Mouse (Mus musculus) kidney, embryonic 14.5 days (tissue): ENCODE results near the gene Vstm2a. TPM values are rescaled to one million over a fixed set of nuclear protein-coding genes. Genes with fewer than 3 reads are reported as not detected.

Experiments used
- ATAC-seq: fragments of 200-750 bp; cut with Nextera tagmentation; 2 replicates; pipeline ENCODE4 v1.8.0; 2017; ENCODE audit warnings: moderate number of reproducible peaks, mild to moderate bottlenecking, moderate TSS enrichment, moderate library complexity; ENCODE audit not compliant: low FRiP score, low TSS enrichment
- H3K27ac ChIP-seq: fragments of 300-500 bp; sonication (generic); 2 replicates; pipeline ENCODE4 v1.5.1; 2014; ENCODE audit warnings: low read depth, mild to moderate bottlenecking, low read length, moderate library complexity, mixed read lengths
- H3K27me3 ChIP-seq: fragments of 300-500 bp; sonication (generic); 2 replicates; pipeline ENCODE4 v1.6.1; 2014; ENCODE audit warnings: mild to moderate bottlenecking, low read length; ENCODE audit not compliant: control insufficient read depth, insufficient read depth
- H3K36me3 ChIP-seq: fragments of 300-500 bp; sonication (generic); 2 replicates; pipeline ENCODE4 v1.6.1; 2014; ENCODE audit warnings: low read length, mixed read lengths; ENCODE audit not compliant: control insufficient read depth, insufficient read depth
- H3K4me1 ChIP-seq: fragments of 300-500 bp; sonication (generic); 2 replicates; pipeline ENCODE4 v1.6.1; 2014; ENCODE audit warnings: low read length, mixed read lengths; ENCODE audit not compliant: control insufficient read depth, insufficient read depth
- H3K4me2 ChIP-seq: fragments of 300-500 bp; sonication (generic); replicated peaks from 2 replicates; pipeline ENCODE4 v1.6.1; 2014; ENCODE audit warnings: low read depth, mild to moderate bottlenecking, low read length
- H3K4me3 ChIP-seq: fragments of 300-500 bp; sonication (generic); 2 replicates; pipeline ENCODE4 v1.5.1; 2014; ENCODE audit warnings: mild to moderate bottlenecking, low read length
- H3K9ac ChIP-seq: fragments of 300-500 bp; sonication (generic); 2 replicates; pipeline ENCODE4 v1.6.1; 2014; ENCODE audit warnings: low read depth, mild to moderate bottlenecking, low read length, moderate library complexity
- H3K9me3 ChIP-seq: fragments of 300-500 bp; sonication (generic); 2 replicates; pipeline ENCODE4 v1.6.1; 2016; ENCODE audit warnings: low read length; ENCODE audit not compliant: control insufficient read depth
- WGBS: fragments of 180-500 bp; shearing (Covaris S2); extraction: QIAGEN DNeasy Blood & Tissue Kit; methylation state at CpG from one replicate; pipeline ENCODE4 v1.1.7; 2014; 5-methylcytosine and 5-hydroxymethylcytosine counted together
- polyA plus RNA-seq: library from polyadenylated mRNA; unstranded; fragments of >200 nt; fragmentation: Nextera tagmentation; extraction: Ambion mirVana; gene quantifications from 2 replicates; pipeline ENCODE4 v1.2.1, GENCODE M21; 2014

Gene Vstm2a
- polyA plus RNA-seq, 1 experiment from 2014 or later: 0.09 TPM

- Histone ChIP-seq H3K36me3 (no peaks in the 10 kb centered on the region), H3K4me3 (no peak overlapping the region), H3K9ac (no peak overlapping the region), H3K4me1 (no peaks in the 10 kb centered on the region), H3K4me2 (no peak overlapping the region), H3K27ac (no peak overlapping the region), H3K9me3 (no peaks in the 10 kb centered on the region), H3K27me3 (no peaks in the 10 kb centered on the region)
- no peak for ATAC-seq
- WGBS: 47% methylated on average over 2 of the region's 2 CpGs
Observed at GRCm38 (mm10) chr11:16403627-16404026, 146.1 kb downstream of the Vstm2a start.

DNA sequence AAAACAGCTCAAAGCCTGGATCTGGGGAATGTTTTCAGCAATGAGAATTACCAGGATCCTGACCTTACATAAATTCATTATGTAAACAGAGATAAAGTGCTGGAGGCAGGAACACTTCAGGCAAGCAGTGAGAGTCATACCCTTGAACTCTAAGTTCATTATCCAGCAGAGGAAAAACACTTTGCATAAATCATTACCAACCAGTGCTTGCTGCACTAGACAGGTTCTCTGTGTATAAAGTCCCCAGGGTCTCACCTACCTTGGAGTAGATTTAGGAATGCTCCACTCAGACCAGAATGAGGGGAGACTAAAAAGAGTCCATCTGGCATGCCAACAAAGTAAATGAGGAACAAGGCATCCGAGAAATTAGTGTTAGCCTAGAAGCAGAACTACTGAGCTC is 154.2 kb downstream of the Vstm2a start:
- H3K27me3 ChIP-seq: no peaks in the 10 kb centered on the region
- no peaks in the 10 kb centered on the region for H3K4me1 ChIP-seq
- ATAC-seq: peak; percentile 61; the same call in 1 of the 2 replicates
- no peaks in the 10 kb centered on the region for H3K9me3 ChIP-seq
- H3K9ac ChIP-seq: no peak overlapping the region
- no peak overlapping the region for H3K27ac ChIP-seq
- no peaks in the 10 kb centered on the region for H3K36me3 ChIP-seq
- H3K4me2 ChIP-seq: no peak overlapping the region
- no peak overlapping the region for H3K4me3 ChIP-seq
- WGBS: 42% methylated on average over 1 of the region's 1 CpGs

DNA sequence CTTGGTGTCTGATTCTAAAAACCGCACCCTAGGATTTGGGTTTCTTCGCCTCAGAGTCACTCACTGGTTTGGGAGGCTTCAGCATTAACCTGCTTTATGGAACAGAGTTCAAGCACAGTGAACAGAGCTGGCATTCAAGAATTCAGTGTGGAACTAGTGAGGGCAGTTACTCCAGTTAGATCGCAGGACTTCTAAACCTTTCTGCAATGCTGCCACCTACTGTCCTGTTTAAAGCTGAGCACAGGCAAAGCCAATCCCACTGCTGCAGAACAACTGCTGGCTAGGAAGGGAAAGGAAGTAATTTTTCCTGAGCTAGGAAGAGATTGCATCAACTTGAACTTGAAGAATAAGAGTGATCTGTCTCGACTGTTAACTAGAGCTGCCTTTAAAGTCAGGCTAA is 155.1 kb downstream of the Vstm2a start:
- Histone ChIP-seq H3K27ac (no peak overlapping the region), H3K9me3 (no peaks in the 10 kb centered on the region), H3K9ac (no peak overlapping the region), H3K36me3 (no peaks in the 10 kb centered on the region), H3K4me2 (no peak overlapping the region), H3K4me1 (no peaks in the 10 kb centered on the region), H3K4me3 (no peak overlapping the region), H3K27me3 (no peaks in the 10 kb centered on the region)
- ATAC-seq: peak; percentile 90; the same call in 1 of the 2 replicates
- 26% methylated on average over 4 of the region's 4 CpGs for WGBS

DNA sequence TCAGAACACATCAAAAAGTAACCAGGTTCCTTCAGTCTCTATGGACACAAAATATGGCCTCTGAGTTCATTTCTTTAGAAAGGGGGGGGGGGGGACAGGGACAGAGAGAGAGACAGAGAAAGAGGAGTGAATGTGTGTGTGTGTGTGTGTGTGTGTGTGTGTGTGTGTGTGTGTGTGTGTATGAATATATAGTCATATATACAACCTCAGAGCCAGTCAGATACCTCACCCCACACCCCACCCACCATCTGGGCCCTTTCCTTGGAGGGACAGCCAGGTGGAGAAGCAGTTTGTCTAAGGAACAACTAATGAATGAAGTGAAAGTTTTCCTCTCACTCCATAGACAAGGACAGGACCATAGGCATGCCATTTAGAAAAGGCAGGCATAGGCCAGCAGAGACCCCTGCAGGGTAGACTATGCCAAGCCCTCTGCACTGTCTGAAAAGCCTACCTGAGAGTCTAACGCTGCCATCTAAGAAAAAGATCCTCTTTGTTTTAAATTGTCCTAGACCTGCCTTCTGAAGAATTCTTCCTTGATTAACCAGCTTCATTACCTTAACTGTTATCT is 155.6 kb downstream of the Vstm2a start:
- Histone ChIP-seq H3K9ac (no peak overlapping the region), H3K4me3 (no peak overlapping the region), H3K36me3 (no peaks in the 10 kb centered on the region), H3K4me2 (no peak overlapping the region), H3K4me1 (no peaks in the 10 kb centered on the region), H3K9me3 (no peaks in the 10 kb centered on the region), H3K27ac (no peak overlapping the region), H3K27me3 (no peaks in the 10 kb centered on the region)
- no peak for ATAC-seq
- 56% methylated on average over 1 of the region's 1 CpGs for WGBS

DNA sequence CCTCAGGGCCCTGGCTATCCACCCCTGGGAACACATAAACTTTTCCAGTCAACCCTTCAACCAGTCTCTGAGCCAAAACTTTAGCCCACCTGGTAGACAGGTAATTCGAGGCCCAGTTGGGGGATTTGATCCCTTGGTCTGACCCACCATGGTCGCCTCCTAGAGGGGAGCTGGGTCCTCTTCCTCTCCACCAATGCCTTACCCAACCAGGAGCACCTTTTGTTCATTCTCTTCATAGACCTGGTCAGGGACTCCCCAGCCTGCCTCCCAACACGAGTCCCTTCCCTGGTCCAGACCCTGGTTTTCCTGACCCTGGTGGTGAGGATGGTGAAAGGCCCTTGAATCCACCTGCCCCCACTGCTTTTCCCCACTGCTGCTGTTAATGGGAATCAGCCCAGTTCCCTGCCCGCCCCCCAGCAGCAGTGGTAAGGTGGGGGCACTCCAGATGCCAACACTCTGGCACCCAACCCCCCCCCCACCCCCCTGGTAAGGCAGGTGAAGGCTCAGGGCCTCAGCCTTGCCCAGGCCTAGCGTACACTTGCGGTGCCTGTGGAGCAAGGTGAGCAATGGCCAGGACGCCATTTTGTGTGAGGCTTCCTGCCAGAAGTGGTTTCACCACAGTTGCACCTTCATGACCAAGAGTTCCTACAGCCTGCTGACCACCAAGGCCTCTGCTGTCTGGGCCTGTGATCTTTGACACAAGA is 182.2 kb downstream of the Vstm2a start:
- no peak for ATAC-seq
- H3K4me1 ChIP-seq: no peaks in the 10 kb centered on the region
- H3K27ac ChIP-seq: no peak overlapping the region
- H3K9me3 ChIP-seq: no peaks in the 10 kb centered on the region
- no peak overlapping the region for H3K9ac ChIP-seq
- no peaks in the 10 kb centered on the region for H3K36me3 ChIP-seq
- WGBS: 88% methylated on average over 7 of the region's 7 CpGs
- H3K4me3 ChIP-seq: no peak overlapping the region
- H3K27me3 ChIP-seq: no peaks in the 10 kb centered on the region
- H3K4me2 ChIP-seq: no peak overlapping the region
